Mouse (Mus musculus): ENCODE data around the gene Klhl32.

The Klhl32 gene

GRCm38 (mm10) chr4:24631177-24631911 lies 219.6 kb downstream of the Klhl32 start:
- in situ Hi-C loops (cut with MboI, MseI) = no loop called here

GRCm38 (mm10) chr4:24630430-24630829 lies 220.5 kb downstream of the Klhl32 start:
- in situ Hi-C loops (cut with MboI, MseI) = no loop called here

- in situ Hi-C loops (cut with MboI, MseI) = no loop called here
Observed at GRCm38 (mm10) chr4:24627871-24628270, 223.1 kb downstream of the Klhl32 start.

DNA sequence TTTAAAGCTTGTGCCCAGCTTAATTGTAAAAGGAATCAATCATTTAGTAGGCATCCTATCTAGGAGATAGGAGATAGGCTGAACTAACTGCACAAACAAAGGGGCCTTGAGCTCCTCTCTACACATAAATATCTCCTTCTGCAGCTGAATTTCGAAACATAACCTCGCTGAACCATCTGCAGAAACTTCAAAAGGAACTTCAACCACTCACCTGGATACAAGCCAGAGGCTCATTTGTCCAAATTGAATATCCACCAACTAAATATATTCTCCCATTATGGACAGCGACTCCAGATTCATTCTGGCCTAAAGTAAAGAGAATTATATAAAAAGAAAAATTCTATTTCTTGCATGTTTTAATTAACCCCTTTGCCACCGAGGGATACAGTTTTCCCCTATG lies 224.2 kb downstream of the Klhl32 start:
- in situ Hi-C loops (cut with MboI, MseI) = no loop called here

- in situ Hi-C loops (cut with MboI, MseI) = no loop called here
Observed at GRCm38 (mm10) chr4:24625951-24626584, 224.9 kb downstream of the Klhl32 start.

- in situ Hi-C loops (cut with MboI, MseI) = no loop called here
Observed at GRCm38 (mm10) chr4:24621422-24622187, 229.3 kb downstream of the Klhl32 start.

DNA sequence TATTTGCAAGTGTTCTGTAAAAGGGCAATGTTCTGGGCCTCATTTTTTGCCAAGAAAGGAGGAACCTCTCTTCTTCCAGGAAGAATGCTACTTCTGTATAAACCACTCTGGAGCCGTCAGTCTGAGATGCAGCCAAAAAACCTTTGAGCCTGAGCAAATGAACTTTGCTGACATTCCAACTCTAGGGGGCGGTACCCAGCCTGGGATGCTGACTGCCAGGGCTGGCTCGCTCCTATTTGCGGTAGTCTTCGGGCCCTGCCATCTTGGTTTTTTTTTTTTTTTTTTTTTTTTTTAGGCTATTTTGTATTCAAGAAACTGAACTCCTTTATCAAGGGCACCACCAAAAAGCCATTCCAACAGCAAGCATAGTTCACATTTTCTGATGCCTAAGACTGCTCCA lies 230.5 kb downstream of the Klhl32 start:
- in situ Hi-C loops (cut with MboI, MseI) = no loop called here

DNA sequence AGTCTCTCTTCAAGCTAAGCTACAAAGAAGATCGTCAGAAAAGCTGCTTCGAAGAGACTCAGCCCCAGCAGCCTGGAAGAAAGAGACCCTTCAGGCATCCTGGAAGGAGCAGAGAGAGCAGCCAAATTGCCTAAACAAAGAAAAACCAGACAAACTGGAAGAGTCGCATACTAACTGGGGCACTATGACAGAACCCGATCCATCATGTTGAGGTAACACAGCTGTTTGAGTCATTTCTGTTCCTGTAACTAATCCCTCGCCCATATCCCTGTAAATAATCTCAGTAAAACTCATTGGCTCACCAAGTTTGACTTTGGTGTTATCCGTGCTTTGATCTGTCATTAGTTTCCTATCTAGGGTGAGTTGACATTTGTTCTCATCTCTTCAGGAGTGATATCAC lies 230.9 kb downstream of the Klhl32 start:
- in situ Hi-C loops (cut with MboI, MseI) = no loop called here

DNA sequence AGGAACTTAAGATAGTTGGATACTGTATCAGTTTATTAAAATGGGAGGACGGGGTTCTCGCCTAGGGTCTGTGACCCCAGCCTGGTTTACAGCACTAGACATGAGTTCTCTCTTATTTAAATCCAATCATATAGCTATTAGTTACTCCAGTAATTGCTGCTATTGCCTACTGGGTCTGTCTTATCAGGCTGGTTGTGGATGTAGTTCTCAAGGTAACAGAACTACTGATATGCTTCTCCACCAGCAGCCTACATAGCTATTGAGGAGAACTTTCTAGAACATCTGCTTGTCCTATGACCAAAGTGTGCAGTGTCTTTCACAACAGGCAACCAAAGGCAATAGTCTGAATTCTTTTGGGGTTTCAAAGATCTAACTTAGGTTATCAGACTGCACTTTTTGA lies 241.4 kb downstream of the Klhl32 start:
- in situ Hi-C loops (cut with MboI, MseI) = no loop called here

GRCm38 (mm10) chr4:24609085-24609484 lies 241.8 kb downstream of the Klhl32 start:
- in situ Hi-C loops (cut with MboI, MseI) = no loop called here

- in situ Hi-C loops (cut with MboI, MseI) = no loop called here
Observed at GRCm38 (mm10) chr4:24601711-24602110, 249.2 kb downstream of the Klhl32 start.

DNA sequence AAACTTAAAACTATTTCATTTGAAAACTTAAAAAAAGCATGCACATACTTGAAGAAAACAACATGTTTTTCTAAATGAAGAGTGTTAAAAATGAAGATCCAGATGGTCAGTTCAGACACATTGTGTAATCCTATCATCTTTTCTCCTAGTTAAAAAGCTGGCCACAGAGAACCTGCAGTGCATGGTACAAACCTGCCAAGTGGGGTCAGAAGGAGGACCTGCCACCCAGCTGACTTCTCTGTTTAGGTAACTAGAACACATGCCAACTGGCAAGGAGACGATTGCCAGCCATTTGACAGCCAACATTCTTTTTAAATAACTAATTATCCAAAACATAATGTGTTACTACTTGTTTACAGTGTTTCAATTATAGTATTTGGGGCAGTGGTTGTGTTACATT lies 252.3 kb downstream of the Klhl32 start:
- in situ Hi-C loops (cut with MboI, MseI) = no loop called here

DNA sequence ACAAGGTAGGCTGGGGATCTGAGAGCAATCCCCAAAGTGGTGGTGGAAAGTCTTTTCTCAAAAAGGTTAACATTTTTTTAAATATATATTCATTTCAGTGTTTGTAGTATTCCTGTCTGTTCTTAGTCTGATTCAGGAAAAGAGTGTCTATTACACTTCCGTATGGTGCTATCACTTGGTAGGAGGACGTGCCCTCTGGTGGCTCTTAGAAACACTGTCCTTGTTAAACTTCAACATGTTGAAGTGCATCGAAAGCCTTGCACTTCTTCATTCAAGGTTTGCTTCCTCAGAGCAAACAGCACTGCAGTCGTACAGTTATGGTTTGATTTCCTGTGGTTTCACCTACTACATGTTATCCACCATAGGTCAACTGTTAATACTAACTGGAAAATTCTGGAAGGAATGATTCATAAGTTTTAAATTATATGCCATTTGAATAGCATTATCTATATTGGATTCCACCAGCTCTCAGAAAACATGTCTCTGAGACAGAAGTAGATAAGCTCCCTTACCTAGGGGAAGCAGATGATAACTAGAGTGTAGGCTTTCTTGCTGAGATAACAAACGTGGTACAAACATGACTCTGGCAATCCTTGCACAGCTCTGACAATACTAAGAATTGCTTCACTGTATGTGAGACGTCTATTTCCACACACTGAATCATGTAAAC lies 253.8 kb downstream of the Klhl32 start:
- in situ Hi-C loops (cut with MboI, MseI) = no loop called here

DNA sequence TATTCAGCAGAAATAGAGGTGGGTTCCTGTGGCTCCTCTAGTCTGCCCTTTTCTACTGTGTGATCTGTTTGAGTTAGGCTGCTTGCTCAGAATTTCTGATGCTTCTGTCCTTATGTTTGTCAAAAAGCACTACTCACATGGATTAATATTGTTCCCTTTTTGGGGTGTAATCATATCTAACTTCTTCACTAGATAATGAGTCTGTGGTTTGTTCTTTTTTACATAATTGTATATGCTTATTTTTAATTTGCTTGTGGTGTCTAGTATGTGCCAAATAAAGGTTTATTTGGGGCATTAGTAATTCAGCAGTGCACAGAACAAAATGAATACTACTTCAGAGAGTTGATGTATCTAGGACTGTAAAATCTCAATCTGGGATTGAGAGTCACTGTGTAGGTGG lies 256.1 kb downstream of the Klhl32 start:
- in situ Hi-C loops (cut with MboI, MseI) = no loop called here

GRCm38 (mm10) chr4:24583997-24584396 lies 266.9 kb downstream of the Klhl32 start:
- in situ Hi-C loops (cut with MboI, MseI) = no loop called here

GRCm38 (mm10) chr4:24582295-24582694 lies 268.6 kb downstream of the Klhl32 start:
- in situ Hi-C loops (cut with MboI, MseI) = no loop called here

DNA sequence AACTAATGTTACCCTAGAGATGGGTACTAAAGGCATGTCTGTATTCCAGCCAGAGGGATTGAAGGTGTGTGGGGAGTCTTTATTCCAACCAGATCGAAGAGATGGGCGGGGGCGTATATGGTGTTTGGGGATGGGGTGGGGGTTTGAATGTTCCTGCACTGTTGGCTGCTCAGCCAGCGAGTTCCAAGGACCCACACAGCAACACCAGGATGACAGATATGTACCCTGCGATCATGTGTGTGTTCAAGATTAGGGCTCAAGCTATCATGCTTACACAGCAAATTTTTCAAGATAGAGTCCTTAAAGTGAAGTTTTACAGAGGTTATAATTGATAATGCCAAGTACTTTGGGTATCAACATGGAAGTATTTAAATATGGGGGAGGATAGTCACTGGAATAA lies 273.3 kb downstream of the Klhl32 start:
- in situ Hi-C loops (cut with MboI, MseI) = no loop called here

GRCm38 (mm10) chr4:24574276-24574675 lies 276.6 kb downstream of the Klhl32 start:
- in situ Hi-C loops (cut with MboI, MseI) = no loop called here

DNA sequence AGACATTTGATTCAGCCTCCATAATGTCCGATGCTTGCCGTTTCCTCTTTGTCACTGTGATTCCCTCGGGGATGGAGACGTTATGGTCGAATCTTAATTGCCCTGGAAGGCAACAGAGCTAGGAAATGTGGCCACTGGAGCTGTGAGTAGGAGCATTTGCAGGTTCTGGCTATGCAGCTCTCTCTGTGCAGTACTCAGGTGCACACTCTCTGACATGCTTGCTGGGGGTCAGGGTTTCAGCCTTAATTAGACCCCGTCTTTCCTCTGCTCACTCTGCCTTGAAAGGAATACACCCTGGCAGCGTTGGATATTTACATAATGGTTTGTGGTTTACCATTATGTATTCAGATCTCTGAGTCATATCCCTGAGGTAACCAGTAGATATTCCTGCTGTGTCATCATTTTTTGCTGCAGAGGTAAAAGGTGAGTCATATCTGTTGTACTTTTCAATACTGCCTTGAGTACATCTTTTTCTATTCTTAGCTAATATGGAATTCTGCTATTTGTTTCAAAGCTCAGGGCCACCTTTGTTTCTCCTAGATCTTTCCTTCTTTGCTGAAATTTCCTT lies 281.9 kb downstream of the Klhl32 start:
- in situ Hi-C loops (cut with MboI, MseI) = no loop called here

- in situ Hi-C loops (cut with MboI, MseI) = no loop called here
Observed at GRCm38 (mm10) chr4:24568026-24568425, 282.9 kb downstream of the Klhl32 start.

Data from T-helper 1 cell (primary cell).